Mouse (Mus musculus): ENCODE results near the gene Cdh13.

- no peak for TF ChIP-seq CTCF (IDR thresholded peaks at IDR 0.05; ENCODE audit: low read depth)
- TF ChIP-seq EP300 (optimal IDR thresholded peaks at IDR 0.05), result no peak
These were observed 169.0 kb downstream of the Cdh13 start for GRCm38 (mm10) chr8:118452445-118453103.

All from stomach, postnatal 0 days (tissue).